Mouse (Mus musculus) ES-E14 (cell line): Measurements from ENCODE around the gene Zfp385b. TPM values are rescaled to one million over a fixed set of nuclear protein-coding genes. Genes with fewer than 3 reads are reported as not detected.

Source experiments
- DNase-seq: peaks from one replicate; pipeline ENCODE4 v3.0.0-alpha.2; 2013; ENCODE audit warnings: low read depth, low spot score
- H3K27ac ChIP-seq: 2 replicates; pipeline ENCODE4 v1.5.1; 2012; ENCODE audit warnings: low read depth, mild to moderate bottlenecking, low read length, moderate library complexity, mixed read lengths; ENCODE audit not compliant: poor library complexity, insufficient read depth, severe bottlenecking
- H3K36me3 ChIP-seq: 2 replicates; pipeline ENCODE4 v1.6.1; 2012; ENCODE audit warnings: mild to moderate bottlenecking, low read length, moderate library complexity, mixed read lengths; ENCODE audit not compliant: control insufficient read depth, poor library complexity, insufficient read depth, severe bottlenecking
- H3K4me1 ChIP-seq, 2 experiments: fragments of 150-350 bp in 1 of 2; sonication (generic) in 1 of 2; 2 replicates each; pipeline ENCODE4 v1.6.1; 2012; ENCODE audit warnings: low read length in 2 of 2, mild to moderate bottlenecking in 1 of 2, mixed read lengths in 1 of 2; ENCODE audit not compliant: control insufficient read depth in 2 of 2, insufficient read depth in 2 of 2, poor library complexity in 1 of 2
- H3K4me3 ChIP-seq, 2 experiments: fragments of 150-350 bp in 1 of 2; sonication (generic) in 1 of 2; 2 replicates each; pipeline ENCODE4 v1.5.1; 2012; ENCODE audit warnings: low read length in 2 of 2, low read depth in 1 of 2, mild to moderate bottlenecking in 1 of 2, mixed read lengths in 1 of 2; ENCODE audit not compliant: insufficient read depth in 1 of 2, poor library complexity in 1 of 2, severe bottlenecking in 1 of 2
- H3K9ac ChIP-seq: 2 replicates; pipeline ENCODE4 v1.6.1; 2012; ENCODE audit warnings: low read depth, mild to moderate bottlenecking, low read length, mixed read lengths; ENCODE audit not compliant: poor library complexity, insufficient read depth, severe bottlenecking
- H3K9me3 ChIP-seq: fragments of 150-350 bp; sonication (generic); 2 replicates; pipeline ENCODE4 v1.6.1; 2012; ENCODE audit warnings: low read depth, mild to moderate bottlenecking, low read length; ENCODE audit not compliant: control insufficient read depth, insufficient read depth
- CHD2 ChIP-seq: IDR thresholded peaks from 2 replicates; pipeline ENCODE4 v1.6.1; 2014; ENCODE audit warnings: mild to moderate bottlenecking, low read depth, low read length, inconsistent platforms
- HCFC1 ChIP-seq: IDR thresholded peaks from 2 replicates; pipeline ENCODE4 v1.6.1; 2012; ENCODE audit warnings: low read length, inconsistent platforms, borderline replicate concordance; ENCODE audit not compliant: insufficient read depth
- MAFK ChIP-seq: IDR thresholded peaks from 2 replicates; pipeline ENCODE4 v1.6.1; 2014; ENCODE audit warnings: mild to moderate bottlenecking, low read depth, low read length, inconsistent platforms; ENCODE audit not compliant: insufficient read depth
- ZC3H11A ChIP-seq: IDR thresholded peaks from 2 replicates; pipeline ENCODE4 v1.6.1; 2012; ENCODE audit warnings: low read depth, mild to moderate bottlenecking, inconsistent platforms, low read length, borderline replicate concordance
- ZNF384 ChIP-seq: IDR thresholded peaks from 2 replicates; pipeline ENCODE4 v1.6.1; 2012; ENCODE audit warnings: low read depth, low read length, inconsistent platforms
- in situ Hi-C, 2 experiments: fragments of 600-800 bp; cut with MboI; formaldehyde crosslinking; loops; one replicate each; pipeline ENCODE4 v1.15.1; 2025; ENCODE audit warnings: low sequenced_read_pairs in 2 of 2, inconsistent platforms in 1 of 2; ENCODE audit not compliant: unreplicated experiment in 2 of 2
- total RNA-seq: library from RNA; depleted of rRNA; stranded (reverse); fragments of 300-350 nt; gene quantifications from 2 replicates; pipeline ENCODE4 v1.2.3, GENCODE M21; 2012

The Zfp385b gene
- total RNA-seq, 1 experiment, result 0.09 TPM

GRCm38 (mm10) chr2:77720806-77721205 is 98.6 kb downstream of the Zfp385b start:
- H3K4me1 ChIP-seq, result no peaks in the 10 kb centered on the region
- in situ Hi-C loops, result loop anchor here (25.0 kb wide), 4 partner anchors 259 to 784 kb away; no protein-coding TSS in a partner anchor
- H3K27ac ChIP-seq, result no peak overlapping the region
- no peak for TF ChIP-seq ZNF384
- no peak for TF ChIP-seq ZC3H11A
- TF ChIP-seq CHD2, result no peak
- no peak for TF ChIP-seq MAFK
- no peak for TF ChIP-seq HCFC1
- no peaks in the 10 kb centered on the region for H3K9me3 ChIP-seq
- no peak overlapping the region for H3K4me3 ChIP-seq
- no peak for DNase-seq
- no peak overlapping the region for H3K9ac ChIP-seq
- no peaks in the 10 kb centered on the region for H3K36me3 ChIP-seq

DNA sequence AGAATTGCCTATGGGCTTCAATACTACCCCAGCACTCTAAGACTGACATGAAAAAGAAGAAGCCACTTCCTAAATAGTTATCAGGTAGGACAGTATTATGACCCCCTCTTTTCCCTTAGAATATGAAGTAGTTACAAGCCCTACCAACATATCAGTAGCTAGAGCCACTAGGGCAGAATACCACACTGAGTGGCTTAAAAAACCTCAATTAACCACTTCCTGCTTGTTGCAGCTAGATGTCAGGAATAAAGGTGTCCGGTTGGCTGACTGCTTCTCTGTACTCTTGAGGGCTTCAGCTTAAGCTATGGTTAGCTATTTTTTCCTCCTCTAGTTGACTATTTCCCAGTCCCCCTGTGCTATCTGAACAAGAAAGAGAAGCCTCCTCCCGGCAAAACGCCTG is 103.1 kb downstream of the Zfp385b start:
- TF ChIP-seq ZNF384 (no peak), HCFC1 (no peak), MAFK (no peak), CHD2 (no peak), ZC3H11A (no peak)
- in situ Hi-C loops, result loop anchor here (10.0 to 25.0 kb wide), 5 partner anchors 254 to 779 kb away; no protein-coding TSS in a partner anchor
- H3K9ac ChIP-seq, result no peak overlapping the region
- no peaks in the 10 kb centered on the region for H3K4me1 ChIP-seq
- no peak overlapping the region for H3K4me3 ChIP-seq
- H3K36me3 ChIP-seq, result no peaks in the 10 kb centered on the region
- no peak overlapping the region for H3K27ac ChIP-seq
- no peaks in the 10 kb centered on the region for H3K9me3 ChIP-seq
- DNase-seq, result no peak

DNA sequence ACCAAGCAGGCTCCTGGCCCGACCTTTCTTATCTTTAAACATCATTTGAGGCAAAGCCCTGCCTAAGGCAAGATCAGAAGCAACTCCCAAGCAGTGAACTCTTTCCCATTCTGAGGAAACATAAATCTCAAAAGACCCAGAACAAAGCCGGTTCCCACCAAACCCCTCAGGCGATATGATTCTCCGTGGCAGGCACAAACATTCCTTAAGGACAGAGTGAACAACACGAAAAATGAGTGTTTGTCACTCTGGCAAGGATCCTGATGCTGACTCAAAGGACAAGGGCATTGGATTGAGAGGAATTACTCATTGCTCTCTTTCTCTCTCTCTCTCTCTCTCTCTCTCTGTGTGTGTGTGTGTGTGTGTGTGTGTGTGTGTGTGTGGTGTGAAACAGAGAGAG is 105.6 kb downstream of the Zfp385b start:
- in situ Hi-C loops, result loop anchor here (10.0 to 25.0 kb wide), 5 partner anchors 252 to 777 kb away; no protein-coding TSS in a partner anchor
- no peak overlapping the region for H3K4me3 ChIP-seq
- H3K4me1 ChIP-seq, result no peaks in the 10 kb centered on the region
- no peak overlapping the region for H3K9ac ChIP-seq
- H3K27ac ChIP-seq, result no peak overlapping the region
- TF ChIP-seq ZNF384 (no peak), MAFK (no peak), HCFC1 (no peak), CHD2 (no peak), ZC3H11A (no peak)
- H3K9me3 ChIP-seq, result no peaks in the 10 kb centered on the region
- peak; percentile 34 for DNase-seq
- no peaks in the 10 kb centered on the region for H3K36me3 ChIP-seq

- in situ Hi-C loops, result loop anchor here (10.0 to 25.0 kb wide), 5 partner anchors 249 to 774 kb away; no protein-coding TSS in a partner anchor
- TF ChIP-seq HCFC1 (no peak), ZNF384 (no peak), CHD2 (no peak), MAFK (no peak), ZC3H11A (no peak)
- Histone ChIP-seq H3K4me3 (no peak overlapping the region), H3K9ac (no peak overlapping the region), H3K27ac (no peak overlapping the region), H3K4me1 (no peaks in the 10 kb centered on the region), H3K9me3 (no peaks in the 10 kb centered on the region), H3K36me3 (no peaks in the 10 kb centered on the region)
- DNase-seq, result no peak
These were observed 107.7 kb downstream of the Zfp385b start for GRCm38 (mm10) chr2:77711751-77712150.

DNA sequence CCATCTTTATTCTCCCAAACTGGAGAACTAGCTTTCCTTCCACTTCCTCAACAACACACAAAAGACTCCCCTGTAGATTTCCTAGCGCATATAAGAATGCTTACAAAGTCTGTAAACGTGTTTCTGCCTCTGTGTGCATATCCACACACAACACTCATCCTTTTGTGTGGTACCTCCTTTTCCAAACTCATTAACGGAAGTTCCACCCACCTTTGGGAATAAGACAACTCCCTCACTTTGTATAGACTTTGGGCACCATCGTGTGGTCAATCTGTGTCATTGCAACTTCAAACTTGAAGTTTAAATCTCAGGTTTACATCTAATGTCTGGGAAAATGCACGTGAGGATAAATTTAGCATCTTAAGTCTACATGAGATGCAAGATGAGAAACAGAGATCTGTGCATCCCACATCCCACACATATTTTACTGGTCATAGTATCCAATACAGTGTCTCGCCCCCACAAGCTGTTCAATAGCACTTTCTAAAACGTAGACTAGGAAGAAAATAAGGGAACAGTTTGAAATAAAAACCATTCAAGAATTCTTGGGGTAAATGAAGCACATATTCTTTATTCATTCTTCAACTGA is 110.1 kb downstream of the Zfp385b start:
- H3K9ac ChIP-seq, result no peak overlapping the region
- TF ChIP-seq ZC3H11A (peak; percentile 99), MAFK (no peak)
- H3K36me3 ChIP-seq, result no peaks in the 10 kb centered on the region
- no peak overlapping the region for H3K4me3 ChIP-seq
- no peaks in the 10 kb centered on the region for H3K9me3 ChIP-seq
- no peaks in the 10 kb centered on the region for H3K4me1 ChIP-seq
- in situ Hi-C loops, result loop anchor here (10.0 to 25.0 kb wide), 5 partner anchors 247 to 772 kb away; no protein-coding TSS in a partner anchor
- peak; percentile 45 for DNase-seq
- H3K27ac ChIP-seq, result no peak overlapping the region
